Mouse (Mus musculus): Measurements from ENCODE around the gene Mtf1. TPM values are rescaled to one million over a fixed set of nuclear protein-coding genes. Genes with fewer than 3 reads are reported as not detected.
A peak's percentile ranks its signal among the peaks of the same experiment; 100 is the strongest.

Gene Mtf1
- 16.1 and 16.9 TPM in 2 replicates for polyA plus RNA-seq (2016; fragmentation: Nextera tagmentation; extraction: Ambion mirVana)

DNA sequence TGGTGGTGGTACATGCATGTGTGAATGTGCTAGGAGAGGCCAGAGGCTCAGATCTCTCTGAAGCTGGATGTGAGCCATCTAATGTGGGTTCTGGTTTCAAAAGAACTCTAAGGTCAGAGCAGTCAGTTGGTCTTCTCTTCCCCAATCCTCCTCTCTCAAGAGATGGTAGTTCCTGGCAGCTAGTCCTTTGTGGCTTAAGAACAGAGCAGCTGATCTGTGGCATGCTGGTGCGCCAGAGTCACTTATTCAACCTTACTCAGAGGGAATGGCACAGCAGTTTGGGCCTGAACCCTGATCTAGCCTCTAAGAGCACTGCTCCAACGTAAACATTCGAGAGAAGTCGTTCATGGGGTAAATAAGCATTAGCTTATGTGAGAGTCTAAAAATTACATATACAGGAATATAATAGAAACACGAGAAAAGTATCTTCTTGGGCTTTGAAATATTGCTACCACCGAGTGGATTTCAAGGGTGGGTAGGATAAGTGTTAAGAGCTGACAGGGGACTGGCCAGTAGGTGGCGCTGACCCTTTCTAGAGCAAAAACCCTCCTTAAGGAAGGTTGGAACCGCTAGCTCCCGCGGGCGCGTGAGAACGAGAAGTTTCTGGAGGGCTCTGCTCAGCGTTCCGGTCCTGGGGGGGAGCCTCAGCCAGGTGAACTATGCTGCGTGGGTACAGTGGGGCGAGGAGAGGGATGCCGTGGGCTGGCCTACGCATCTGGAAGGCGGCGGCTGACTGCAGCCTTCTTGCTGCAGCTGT, at the start of gene Mtf1:
Gene Mtf1, plus strand, starts transcription at position 553 of the 757 bp plus-strand sequence.
- DNase-seq (ENCODE audit: low spot score) = peak; percentile 92
- WGBS = 4% methylated on average over 21 of the region's 21 CpGs
- Histone ChIP-seq H3K27ac (peak within 1 kb of the TSS; percentile 95), H3K9me3 (no peaks in the 10 kb centered on the region), H3K4me3 (peak within 1 kb of the TSS; percentile 92), H3K4me1 (peaks cover 8% of the 10 kb centered on the region; the same call in 1 of the 2 replicates), H3K27me3 (ENCODE audit: insufficient read depth, poor library complexity, severe bottlenecking) (no peaks in the 10 kb centered on the region), H3K36me3 (peaks cover 42% of the 10 kb centered on the region)

DNA sequence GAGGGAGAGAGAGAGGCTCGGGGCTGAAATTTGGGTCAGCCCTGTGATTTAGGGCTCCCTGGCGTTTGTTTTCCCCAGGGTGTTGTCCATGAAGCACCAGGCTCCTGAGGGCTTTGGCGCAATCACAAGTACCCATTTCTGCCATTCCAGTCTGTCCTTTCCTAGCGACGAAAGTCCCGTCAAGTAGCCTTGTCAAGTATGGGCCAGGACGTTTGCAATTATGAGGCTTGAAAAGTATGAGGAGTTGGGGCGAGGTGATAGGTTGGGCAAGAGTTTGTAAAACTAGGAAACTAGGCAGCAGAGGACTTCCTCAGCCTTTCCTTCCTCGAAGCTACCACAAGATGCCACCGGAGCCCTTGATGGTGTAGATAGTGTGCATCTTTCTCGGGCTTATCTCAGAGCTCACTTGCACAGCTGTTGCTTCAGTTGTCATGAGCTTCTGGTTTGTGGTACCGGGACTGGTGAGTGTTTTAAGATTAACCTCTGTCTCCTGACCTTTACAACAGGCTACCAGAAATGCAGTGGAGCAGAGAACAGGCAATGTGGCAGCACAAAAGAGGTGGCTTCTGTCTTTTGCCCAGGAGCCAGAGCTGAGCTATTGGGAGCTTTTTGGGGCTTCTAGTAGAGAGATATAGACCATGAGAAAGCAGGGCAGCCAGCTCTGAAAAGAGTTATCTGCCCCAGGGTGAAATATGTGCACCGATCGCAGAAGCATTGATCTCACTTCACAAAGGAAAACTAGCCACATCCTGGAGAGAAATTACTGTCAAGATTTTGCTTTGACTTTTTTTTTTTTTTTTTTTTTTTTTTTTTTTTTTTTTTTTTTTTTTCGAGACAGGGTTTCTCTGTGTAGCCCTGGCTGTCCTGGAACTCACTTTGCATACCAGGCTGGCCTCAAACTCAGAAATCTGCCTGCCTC, 49.4 kb upstream of the Mtf1 start:
- Histone ChIP-seq H3K4me1 (peaks cover 38% of the 10 kb centered on the region), H3K9me3 (no peaks in the 10 kb centered on the region), H3K4me3 (peak overlapping the region; percentile 90), H3K36me3 (no peaks in the 10 kb centered on the region), H3K27ac (peak overlapping the region; percentile 87), H3K27me3 (ENCODE audit: insufficient read depth, poor library complexity, severe bottlenecking) (peaks cover 15% of the 10 kb centered on the region; the same call in 1 of the 2 replicates)
- 12% methylated on average over 15 of the region's 15 CpGs for WGBS
- DNase-seq (ENCODE audit: low spot score) = peak; percentile 81

DNA sequence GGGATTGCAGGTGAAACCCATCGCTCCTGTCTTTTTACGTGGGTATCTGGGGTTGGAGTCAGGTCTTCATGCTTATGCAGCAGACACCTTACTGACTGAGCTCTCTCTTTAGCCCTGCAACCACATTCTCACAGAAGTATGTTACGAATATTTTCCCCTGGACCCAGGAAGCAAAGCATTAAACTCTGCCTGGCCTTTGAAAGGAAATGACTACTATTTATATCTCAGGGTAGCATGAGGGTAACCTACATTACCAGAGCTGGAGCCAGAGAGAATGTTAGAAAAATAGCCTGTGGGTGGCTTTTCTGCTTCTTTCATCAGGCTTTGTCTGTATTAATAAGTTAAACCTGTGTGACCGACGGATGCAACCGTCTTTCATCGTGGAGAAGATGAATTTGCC, 46.4 kb upstream of the Mtf1 start:
- 78% methylated on average over 7 of the region's 7 CpGs for WGBS
- no peak for DNase-seq (ENCODE audit: low spot score)
- Histone ChIP-seq H3K27ac (no peak overlapping the region), H3K4me1 (peaks cover 37% of the 10 kb centered on the region), H3K9me3 (no peaks in the 10 kb centered on the region), H3K27me3 (ENCODE audit: insufficient read depth, poor library complexity, severe bottlenecking) (no peaks in the 10 kb centered on the region), H3K36me3 (no peaks in the 10 kb centered on the region), H3K4me3 (no peak overlapping the region)

DNA sequence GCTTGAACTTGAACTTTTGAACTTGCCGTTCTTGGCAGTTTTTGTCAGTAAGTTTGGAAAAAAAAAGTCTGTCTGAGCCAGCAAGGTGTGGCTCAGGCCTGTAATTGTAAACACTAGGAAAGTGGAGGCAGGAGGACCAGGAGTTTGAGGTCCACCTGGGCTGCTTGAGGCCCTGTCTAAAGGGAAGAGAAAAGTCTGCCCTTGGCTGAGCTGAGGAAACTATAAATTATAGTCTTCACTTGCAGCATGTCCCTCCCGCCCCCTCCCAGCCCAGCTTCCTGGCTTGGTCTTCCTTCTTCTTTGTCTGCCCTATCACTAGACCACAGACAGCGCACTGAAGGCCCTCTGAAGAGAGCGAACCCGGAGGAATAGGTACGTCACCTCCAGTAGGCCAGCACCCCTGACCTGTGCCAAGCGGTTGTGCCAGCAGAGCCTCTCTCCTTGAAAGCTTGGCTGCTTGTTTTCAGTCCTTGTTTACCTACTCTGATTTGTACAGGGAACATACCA, 42.5 kb upstream of the Mtf1 start:
- H3K27me3 ChIP-seq (ENCODE audit: insufficient read depth, poor library complexity, severe bottlenecking) = no peaks in the 10 kb centered on the region
- H3K36me3 ChIP-seq = no peaks in the 10 kb centered on the region
- 80% methylated on average over 7 of the region's 7 CpGs for WGBS
- H3K4me1 ChIP-seq = peaks cover 10% of the 10 kb centered on the region; the same call in 1 of the 2 replicates
- H3K4me3 ChIP-seq = no peak overlapping the region
- H3K27ac ChIP-seq = peak overlapping the region; percentile 19; the same call in 1 of the 2 replicates
- no peaks in the 10 kb centered on the region for H3K9me3 ChIP-seq
- no peak for DNase-seq (ENCODE audit: low spot score)

DNA sequence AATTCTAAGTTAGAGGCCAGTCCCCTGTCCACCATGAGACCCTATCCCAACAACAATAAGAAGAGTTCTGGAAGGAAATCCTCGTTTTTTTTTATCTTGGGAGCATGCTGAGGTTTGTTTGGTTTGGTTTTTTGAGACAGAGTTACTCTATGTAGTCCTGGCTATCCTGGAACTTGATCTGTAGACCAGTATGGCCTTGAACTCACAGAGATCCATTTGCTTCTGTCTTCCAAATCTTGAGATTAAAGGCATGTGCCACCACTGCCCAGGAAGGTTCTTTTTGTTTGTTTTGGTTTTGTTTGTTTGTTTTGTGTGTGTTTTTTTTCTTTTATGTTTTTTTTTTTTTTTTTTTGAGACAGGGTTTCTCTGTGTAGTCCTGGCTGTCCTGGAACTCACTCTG, 40.7 kb upstream of the Mtf1 start:
- 38% methylated on average over 1 of the region's 1 CpGs for WGBS
- Histone ChIP-seq H3K4me1 (peaks cover 9% of the 10 kb centered on the region), H3K4me3 (no peak overlapping the region), H3K9me3 (no peaks in the 10 kb centered on the region), H3K27ac (no peak overlapping the region), H3K36me3 (no peaks in the 10 kb centered on the region), H3K27me3 (ENCODE audit: insufficient read depth, poor library complexity, severe bottlenecking) (no peaks in the 10 kb centered on the region)
- no peak for DNase-seq (ENCODE audit: low spot score)

DNA sequence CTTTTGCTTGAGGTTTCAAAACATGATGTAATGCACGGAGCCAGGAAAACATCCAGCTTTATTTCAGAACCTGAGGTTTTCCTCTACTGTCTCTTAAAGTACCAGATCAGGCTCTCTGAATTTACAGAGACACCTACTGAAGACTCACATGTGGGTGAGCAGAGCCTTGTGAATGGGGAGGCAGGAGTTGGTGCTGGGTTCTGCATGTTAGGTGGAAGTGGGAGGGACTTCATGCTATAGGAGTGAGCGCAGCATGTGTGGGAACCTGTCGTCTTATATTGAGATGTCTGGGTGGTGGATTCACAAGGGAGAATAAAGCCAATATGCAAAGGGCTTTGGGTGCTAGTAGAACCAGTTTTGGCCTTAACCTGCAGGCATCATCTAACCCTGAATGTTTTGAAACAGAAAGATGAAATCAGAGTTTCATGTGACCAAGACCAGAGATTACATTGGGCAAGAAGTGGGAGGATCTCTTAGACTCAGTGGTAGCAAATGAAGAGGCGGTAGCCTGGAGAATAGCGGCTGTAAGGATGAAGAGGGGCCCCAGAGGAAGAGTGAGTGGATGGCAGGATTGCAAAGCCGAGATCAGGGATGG, 38.9 kb upstream of the Mtf1 start:
- Histone ChIP-seq H3K27ac (no peak overlapping the region), H3K4me1 (peaks cover 18% of the 10 kb centered on the region), H3K36me3 (no peaks in the 10 kb centered on the region), H3K27me3 (ENCODE audit: insufficient read depth, poor library complexity, severe bottlenecking) (no peaks in the 10 kb centered on the region), H3K4me3 (no peak overlapping the region), H3K9me3 (no peaks in the 10 kb centered on the region)
- DNase-seq (ENCODE audit: low spot score) = no peak
- WGBS = 84% methylated on average over 6 of the region's 6 CpGs

DNA sequence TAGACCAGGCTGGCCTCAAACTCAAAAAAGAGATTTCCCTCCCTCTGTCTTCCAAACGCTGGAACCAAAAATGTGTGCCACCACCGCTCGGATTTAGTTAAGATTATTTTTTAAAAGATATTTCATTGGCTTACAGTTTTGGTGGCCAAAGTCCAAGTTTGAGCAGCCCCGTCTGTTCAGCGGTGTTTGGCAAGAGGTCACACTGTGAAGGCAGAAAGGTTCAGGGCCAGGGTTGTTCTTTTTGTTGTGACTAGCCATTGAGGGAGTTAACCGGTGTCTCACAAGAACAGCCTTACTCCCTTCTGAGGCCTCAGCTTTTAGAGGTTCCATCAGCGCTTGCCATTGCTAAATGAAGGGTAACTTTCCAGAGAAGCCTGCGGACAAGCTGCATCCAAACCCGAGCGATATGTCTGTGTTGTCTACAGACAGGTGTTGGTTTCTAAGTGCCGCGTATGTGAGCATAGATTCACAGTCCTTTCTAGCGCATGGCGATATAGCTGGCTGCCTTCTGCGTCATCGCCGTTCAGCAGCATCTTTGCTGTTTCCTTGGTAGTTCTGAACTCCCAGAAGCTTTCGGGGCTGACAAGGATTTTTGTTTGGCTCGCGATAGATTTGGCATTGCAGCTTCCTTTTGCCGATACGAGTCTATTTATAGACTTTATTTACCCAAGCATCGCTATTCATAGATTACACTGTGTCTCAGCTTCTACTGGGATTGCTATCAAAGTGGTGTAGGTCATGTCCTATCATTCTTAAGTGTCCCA, 35.9 kb upstream of the Mtf1 start:
- no peaks in the 10 kb centered on the region for H3K9me3 ChIP-seq
- H3K36me3 ChIP-seq = no peaks in the 10 kb centered on the region
- WGBS = 78% methylated on average over 23 of the region's 23 CpGs
- no peak for DNase-seq (ENCODE audit: low spot score)
- H3K4me1 ChIP-seq = peaks cover 18% of the 10 kb centered on the region
- H3K27me3 ChIP-seq (ENCODE audit: insufficient read depth, poor library complexity, severe bottlenecking) = no peaks in the 10 kb centered on the region
- no peak overlapping the region for H3K4me3 ChIP-seq
- no peak overlapping the region for H3K27ac ChIP-seq

DNA sequence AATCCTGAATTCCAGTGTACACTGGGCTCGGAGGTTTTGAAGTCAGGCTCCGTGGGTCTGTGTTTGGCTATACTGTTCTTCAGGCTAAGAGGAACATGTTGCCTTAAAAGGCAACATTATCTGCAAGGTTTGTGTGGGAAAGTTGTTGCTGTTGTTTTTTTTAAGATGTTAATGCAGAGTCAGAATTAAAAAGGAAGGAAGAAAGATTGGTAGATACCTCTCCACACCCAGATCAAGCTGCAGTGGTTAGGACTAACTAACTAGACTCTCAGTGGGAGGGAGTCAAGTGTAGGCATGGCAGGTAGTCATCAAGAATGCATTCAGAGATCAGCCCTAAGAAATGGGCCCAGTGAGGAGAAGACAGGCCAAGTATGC, 35.4 kb upstream of the Mtf1 start:
- no peak overlapping the region for H3K4me3 ChIP-seq
- 57% methylated on average over 2 of the region's 2 CpGs for WGBS
- H3K9me3 ChIP-seq = no peaks in the 10 kb centered on the region

DNA sequence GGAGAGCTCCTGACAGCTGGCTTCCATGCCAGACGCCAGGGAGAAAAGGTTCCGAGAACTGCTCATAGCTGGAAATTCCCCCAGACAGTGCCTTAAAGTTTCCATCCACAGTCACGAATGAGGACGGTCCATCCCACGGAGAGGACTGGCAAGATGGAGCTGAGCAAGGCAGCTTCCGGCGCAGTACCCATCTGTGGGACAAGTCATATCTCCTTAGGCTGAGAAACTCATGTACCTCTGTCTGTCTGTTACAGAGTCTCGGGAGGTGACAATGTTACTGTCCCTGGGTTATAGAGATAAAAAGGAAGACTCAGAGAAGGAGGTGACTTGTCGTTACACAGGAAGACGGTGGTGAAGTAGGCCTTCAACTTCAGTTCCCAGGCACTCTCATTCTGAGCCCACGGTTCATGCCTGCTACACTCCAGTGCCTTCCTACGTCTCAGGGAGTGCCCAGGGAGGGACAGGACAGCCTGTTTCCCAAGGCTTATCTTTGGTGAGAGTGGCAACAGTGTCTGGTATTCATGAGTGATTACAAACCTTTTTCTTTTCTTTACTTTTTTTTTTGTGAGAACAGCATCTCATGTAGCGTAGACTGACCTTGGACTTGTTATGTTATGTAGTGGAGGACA, 32.8 kb upstream of the Mtf1 start:
- WGBS = 69% methylated on average over 13 of the region's 13 CpGs
- no peak overlapping the region for H3K27ac ChIP-seq
- no peaks in the 10 kb centered on the region for H3K36me3 ChIP-seq
- no peak overlapping the region for H3K4me3 ChIP-seq
- H3K4me1 ChIP-seq = peaks cover 36% of the 10 kb centered on the region
- no peaks in the 10 kb centered on the region for H3K9me3 ChIP-seq
- H3K27me3 ChIP-seq (ENCODE audit: insufficient read depth, poor library complexity, severe bottlenecking) = no peaks in the 10 kb centered on the region
- DNase-seq (ENCODE audit: low spot score) = no peak

More for the DNA sequence above, 35.4 kb upstream of the Mtf1 start:
- H3K36me3 ChIP-seq = no peaks in the 10 kb centered on the region
- no peak overlapping the region for H3K27ac ChIP-seq
- H3K27me3 ChIP-seq (ENCODE audit: insufficient read depth, poor library complexity, severe bottlenecking) = no peaks in the 10 kb centered on the region
- DNase-seq (ENCODE audit: low spot score) = no peak
- peaks cover 18% of the 10 kb centered on the region for H3K4me1 ChIP-seq

DNA sequence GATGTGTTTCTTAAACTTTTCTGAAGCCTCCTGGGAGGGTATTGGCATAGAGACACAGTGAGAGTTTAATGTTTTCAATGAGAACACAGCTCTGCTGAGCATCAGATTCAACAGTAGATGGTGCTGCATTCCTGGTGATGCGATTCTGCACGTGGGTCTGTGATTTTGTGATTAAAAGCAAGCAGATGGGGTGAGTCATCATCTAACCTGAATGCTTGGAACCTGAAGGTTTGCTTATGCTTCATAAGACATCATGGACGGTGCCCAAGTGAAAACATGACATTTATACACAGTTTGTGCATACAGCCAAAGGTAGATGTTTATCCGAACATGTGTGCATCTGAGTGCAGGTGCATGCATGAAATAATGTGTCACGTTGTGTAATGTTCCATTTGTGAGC, 31.3 kb upstream of the Mtf1 start:
- H3K4me3 ChIP-seq = no peak overlapping the region
- peaks cover 37% of the 10 kb centered on the region for H3K4me1 ChIP-seq
- no peaks in the 10 kb centered on the region for H3K9me3 ChIP-seq
- H3K27me3 ChIP-seq (ENCODE audit: insufficient read depth, poor library complexity, severe bottlenecking) = no peaks in the 10 kb centered on the region
- no peaks in the 10 kb centered on the region for H3K36me3 ChIP-seq
- WGBS = 72% methylated on average over 5 of the region's 5 CpGs
- no peak for DNase-seq (ENCODE audit: low spot score)
- no peak overlapping the region for H3K27ac ChIP-seq

DNA sequence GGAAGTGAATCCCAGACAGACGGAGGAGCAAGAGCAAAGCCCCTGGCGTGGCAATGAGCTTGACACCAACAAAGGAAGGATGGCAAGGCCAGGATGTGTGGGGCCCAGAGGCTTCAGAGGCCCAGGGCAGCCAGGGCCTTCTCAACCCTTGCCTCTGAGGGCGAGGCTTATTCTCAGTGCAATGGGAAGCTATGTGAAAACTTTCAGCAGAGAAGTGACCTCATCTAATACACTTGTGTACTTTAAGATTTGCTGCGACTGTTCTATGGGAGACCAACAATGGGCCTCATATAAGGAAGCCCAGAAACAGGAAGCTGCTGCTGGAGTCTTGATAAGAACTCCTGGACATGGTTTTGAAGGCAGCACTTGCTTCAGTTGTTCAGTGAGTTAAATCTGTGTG, 29.8 kb upstream of the Mtf1 start:
- H3K4me1 ChIP-seq = peaks cover 23% of the 10 kb centered on the region
- H3K9me3 ChIP-seq = no peaks in the 10 kb centered on the region
- no peaks in the 10 kb centered on the region for H3K27me3 ChIP-seq (ENCODE audit: insufficient read depth, poor library complexity, severe bottlenecking)
- no peak overlapping the region for H3K4me3 ChIP-seq
- no peaks in the 10 kb centered on the region for H3K36me3 ChIP-seq
- WGBS = 45% methylated on average over 4 of the region's 4 CpGs
- H3K27ac ChIP-seq = peak overlapping the region; percentile 67; the same call in 1 of the 2 replicates
- no peak for DNase-seq (ENCODE audit: low spot score)

DNA sequence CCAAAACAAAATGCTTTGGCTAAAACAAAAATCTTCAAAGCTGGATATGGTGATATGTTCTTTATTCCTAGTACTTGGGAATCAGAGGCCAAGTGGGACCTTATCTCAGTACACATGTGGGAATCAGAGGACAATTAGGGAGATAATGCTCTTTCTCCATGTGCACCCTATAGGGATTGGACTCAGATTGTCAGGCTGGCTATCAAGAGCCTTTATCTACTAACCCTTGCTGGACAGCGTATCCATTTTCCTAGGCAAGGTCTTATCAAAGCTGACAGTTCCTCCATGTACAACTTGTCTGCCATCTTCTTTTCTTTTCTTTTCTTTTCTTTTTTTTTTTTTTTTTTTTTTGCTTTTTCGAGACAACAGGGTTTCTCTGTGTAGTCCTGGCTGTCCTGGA, 28.5 kb upstream of the Mtf1 start:
- H3K27me3 ChIP-seq (ENCODE audit: insufficient read depth, poor library complexity, severe bottlenecking) = no peaks in the 10 kb centered on the region
- H3K9me3 ChIP-seq = no peaks in the 10 kb centered on the region
- WGBS = 55% methylated on average over 2 of the region's 2 CpGs
- 0 out of 2 replicates have a peak, but pooled peaks cover under 1% of the 10 kb centered on the region for H3K36me3 ChIP-seq
- H3K4me3 ChIP-seq = no peak overlapping the region
- no peak overlapping the region for H3K27ac ChIP-seq
- peaks cover 23% of the 10 kb centered on the region for H3K4me1 ChIP-seq
- no peak for DNase-seq (ENCODE audit: low spot score)
